Mouse (Mus musculus): Measurements from ENCODE around the gene Wscd2. TPM values are rescaled to one million over a fixed set of nuclear protein-coding genes. Genes with fewer than 3 reads are reported as not detected.

Wscd2 gene
- 10 to 100 TPM; 78.5 to 78.8 TPM for total RNA-seq (2021)
- long read RNA-seq, experiment 1, full-length matches to known transcripts, result 14 of 33 reads
- long read RNA-seq, experiment 1, partial matches to known transcripts, result 8 of 33 reads
- long read RNA-seq, experiment 1, other reads (novel, unspliced or antisense), result 11 of 33 reads
- long read RNA-seq, experiment 2, full-length matches to known transcripts, result 28 of 58 reads
- long read RNA-seq, experiment 2, partial matches to known transcripts, result 20 of 58 reads
- long read RNA-seq, experiment 2, other reads (novel, unspliced or antisense), result 10 of 58 reads

DNA sequence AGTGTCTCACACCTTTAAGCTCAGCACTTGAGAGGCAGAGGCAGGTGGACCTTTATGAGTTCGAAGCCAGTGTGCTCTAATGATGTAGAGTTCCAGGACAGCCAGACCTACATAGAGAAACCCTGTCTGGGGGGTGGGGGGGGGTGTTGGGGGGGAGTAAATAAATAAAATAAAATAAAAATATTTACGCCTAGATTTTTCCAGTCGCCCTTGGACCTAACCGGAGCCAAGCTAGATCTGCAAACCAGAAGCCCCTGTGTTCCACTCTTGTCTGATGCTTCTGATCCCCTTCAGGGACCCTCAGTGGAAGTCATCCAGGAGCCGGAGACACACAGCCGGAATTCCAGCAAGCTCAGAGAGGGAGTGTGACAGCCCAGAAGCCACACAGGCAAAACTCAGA is at the start of gene Wscd2:
TSS of gene Wscd2 (plus strand) at position 301 of the 400 bp plus-strand sequence.
- no peak for DNase-seq (ENCODE audit: low spot score in 2 of 2)

GRCm38 (mm10) chr5:113442180-113442579 is 48.0 kb upstream of the Wscd2 start:
- no peak for DNase-seq (ENCODE audit: low spot score in 2 of 2)

DNA sequence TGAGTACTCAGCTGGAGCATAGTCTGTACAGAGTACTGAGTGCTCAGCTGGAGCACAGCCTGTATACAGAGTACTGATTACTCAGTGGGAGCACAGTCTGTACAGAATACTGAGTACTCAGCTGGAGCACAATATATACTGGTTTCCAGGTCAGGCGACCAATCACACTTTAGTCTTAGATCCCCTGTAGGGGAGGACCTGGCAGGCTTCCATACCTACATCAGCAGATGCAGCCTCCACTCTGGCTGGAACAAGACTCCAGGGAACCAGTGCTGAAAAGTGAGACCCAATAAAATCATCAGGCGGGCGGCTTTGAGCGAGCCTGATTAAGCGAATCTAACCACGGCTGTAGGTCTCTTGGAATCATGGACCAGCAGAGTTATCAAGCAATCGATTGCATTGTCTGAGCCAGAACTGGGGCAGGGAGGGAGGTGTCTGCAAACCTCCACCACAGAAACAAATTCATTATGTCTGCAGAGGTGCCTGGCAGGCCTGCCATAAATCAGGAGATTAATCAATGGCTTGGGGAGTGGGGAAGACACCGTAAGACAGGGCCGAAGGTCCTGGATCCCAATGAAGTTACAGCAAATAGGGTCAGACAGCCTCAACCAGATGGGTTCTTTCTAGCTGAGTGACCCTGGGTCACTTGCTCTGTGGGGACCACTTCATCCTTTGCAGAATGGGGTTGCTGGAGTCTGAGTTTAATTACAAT is 42.0 kb upstream of the Wscd2 start:
- no peak for DNase-seq (ENCODE audit: low spot score in 2 of 2)

DNA sequence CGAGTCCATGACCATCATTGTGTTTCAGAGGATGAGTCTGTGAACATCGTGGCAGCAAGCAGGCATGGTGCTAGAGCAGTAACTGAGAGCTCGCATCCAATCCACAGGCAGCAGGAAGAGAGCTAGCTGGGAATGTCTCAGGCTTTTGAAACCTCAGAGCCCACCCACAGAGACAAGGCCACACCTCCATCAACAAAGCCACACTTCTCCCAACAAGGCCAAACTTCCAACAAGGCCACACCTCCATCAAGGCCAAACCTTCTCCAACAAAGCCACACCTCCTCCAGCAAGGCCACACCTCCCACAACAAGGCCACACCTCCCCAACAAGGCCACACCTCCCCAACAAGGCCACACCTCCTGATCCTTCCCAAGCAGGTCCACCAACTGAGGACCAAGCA is 40.8 kb upstream of the Wscd2 start:
- no peak for DNase-seq (ENCODE audit: low spot score in 2 of 2)

DNA sequence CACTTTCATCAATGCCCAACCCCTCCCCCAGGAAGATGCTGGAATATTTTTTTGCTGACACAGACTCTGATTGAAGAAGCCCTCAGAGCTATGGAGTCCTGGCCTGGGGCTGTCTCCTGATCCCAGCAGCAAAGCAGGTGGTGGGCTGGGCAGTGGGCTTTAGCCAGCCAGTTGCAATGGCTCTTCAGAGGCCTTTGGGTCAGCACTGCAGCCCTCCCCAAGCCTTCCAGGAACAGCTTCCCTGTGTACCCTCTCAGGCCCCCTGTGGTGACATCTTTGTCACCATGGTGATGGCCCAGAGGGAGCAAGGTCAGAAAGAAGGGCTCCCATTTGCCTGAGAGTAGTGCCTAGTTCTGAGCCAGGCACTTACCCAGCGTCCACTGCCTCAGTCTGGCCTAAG is 37.4 kb upstream of the Wscd2 start:
- DNase-seq (ENCODE audit: low spot score in 2 of 2), result no peak

- no peak for DNase-seq (ENCODE audit: low spot score in 2 of 2)
Observed at GRCm38 (mm10) chr5:113453356-113453755, 36.8 kb upstream of the Wscd2 start.

DNA sequence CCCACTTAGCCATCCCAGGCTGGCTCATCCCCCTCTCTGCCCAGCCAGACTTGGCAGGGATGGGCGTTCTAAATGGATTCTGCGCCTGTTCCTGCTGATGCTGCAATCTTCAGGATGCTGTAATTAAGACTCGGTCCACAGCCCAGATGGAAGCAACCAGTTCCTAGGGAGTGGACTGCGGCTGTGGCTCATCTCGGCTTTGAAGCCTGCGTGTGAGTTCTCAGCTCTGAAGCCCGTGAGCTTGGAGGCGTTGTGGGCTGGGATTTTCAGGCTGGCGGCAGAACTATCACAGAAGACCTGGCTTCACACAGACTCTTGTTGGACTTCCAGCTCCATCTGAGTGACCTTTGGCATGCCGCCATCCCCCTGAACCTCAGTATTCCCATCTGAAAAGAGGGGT is 34.1 kb upstream of the Wscd2 start:
- DNase-seq (ENCODE audit: low spot score in 2 of 2), result no peak

DNA sequence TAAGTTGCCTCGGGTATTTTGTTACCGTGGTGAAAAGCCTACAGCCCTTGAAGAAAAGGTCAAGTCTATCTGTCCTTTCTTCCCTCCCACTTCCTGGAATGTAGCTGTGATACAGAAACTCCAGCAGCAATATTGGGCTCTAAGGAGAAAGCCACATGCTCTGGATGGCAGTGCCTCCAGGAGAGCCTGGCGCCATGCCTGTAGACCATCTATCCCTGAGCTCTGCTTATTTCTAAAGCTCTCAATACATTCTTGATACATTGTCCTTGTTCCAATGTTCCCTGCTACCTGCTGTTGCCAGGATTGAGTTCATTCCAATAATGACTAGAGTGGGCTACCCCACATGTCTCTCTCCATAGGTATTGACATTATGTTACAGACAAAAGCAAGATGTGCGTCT is 33.4 kb upstream of the Wscd2 start:
- no peak for DNase-seq (ENCODE audit: low spot score in 2 of 2)

DNA sequence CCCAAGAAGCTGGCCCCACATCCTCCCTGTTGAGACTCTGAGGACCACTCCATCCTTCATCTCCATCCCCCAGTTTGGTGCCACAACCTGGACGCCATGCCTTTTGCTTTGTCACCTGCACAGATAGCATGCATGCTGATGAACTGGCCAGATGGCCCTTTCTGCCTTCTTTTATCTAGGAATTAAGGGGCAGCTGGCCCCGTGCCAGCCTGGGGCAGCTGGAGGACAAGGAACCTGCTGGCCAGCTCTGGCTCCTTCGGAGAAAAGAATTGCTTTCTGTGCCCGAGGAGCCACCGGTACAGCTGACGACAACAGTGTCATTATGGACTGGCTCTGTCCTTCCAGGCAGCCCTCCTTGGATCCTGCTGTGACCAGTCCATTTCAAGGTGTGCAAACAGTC is 32.9 kb upstream of the Wscd2 start:
- no peak for DNase-seq (ENCODE audit: low spot score in 2 of 2)

GRCm38 (mm10) chr5:113459942-113460341 is 30.2 kb upstream of the Wscd2 start:
- peak in 1 of 2 experiments; percentile 37 for DNase-seq (ENCODE audit: low spot score in 2 of 2)

- DNase-seq (ENCODE audit: low spot score in 2 of 2), result no peak
Observed at GRCm38 (mm10) chr5:113461582-113461981, 28.6 kb upstream of the Wscd2 start.

DNA sequence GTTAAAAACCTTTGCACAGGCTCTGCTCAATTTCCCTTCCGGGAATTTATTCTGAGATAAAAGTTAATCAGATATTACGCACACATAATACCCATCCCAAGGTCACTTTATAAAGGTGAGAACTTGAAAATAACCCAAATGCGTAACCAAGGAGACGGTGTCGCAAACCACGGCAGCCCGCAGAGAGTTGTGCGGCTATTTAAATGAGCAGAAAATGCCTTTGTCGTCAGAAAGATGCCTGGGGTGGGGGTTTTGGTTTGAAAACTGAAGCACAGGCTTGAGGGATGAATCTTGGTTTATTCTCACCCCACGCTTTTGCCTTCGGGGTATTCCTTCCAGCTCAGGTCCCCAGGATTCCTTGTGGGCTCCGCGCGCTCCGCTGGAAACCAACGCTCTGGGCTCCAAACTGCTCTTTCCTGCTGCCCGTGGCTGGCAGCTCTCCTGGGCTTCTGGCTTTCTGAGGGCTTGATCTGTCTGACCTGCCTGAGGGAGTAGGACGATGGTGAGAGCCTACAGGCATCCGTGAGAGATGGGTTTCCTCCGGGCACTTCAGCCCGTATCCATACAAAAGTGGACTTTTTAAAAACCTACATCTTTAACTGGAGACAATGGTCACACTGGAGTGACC is 28.0 kb upstream of the Wscd2 start:
- no peak for DNase-seq (ENCODE audit: low spot score in 2 of 2)

GRCm38 (mm10) chr5:113464731-113465130 is 25.4 kb upstream of the Wscd2 start:
- DNase-seq (ENCODE audit: low spot score in 2 of 2), result no peak

- no peak for DNase-seq (ENCODE audit: low spot score in 2 of 2)
Observed at GRCm38 (mm10) chr5:113466536-113466935, 23.6 kb upstream of the Wscd2 start.

DNA sequence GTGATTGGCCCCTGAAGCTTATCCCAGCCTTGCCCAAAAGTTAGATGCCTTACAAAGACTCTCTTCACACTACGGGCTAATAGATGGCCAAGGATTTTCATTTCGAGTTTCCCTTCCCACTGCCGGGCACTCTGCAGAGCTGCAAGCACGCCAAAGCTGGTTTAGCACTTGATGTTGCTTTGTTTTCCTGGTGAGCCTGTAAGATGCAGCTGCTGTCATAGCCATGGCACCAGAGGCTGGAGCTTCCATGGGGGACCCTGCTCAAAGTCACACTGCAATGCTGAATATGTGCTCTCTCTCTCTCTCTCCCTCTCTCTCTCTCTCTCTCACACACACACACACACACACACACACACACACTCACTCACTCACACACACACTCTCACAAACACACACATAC is 23.1 kb upstream of the Wscd2 start:
- DNase-seq (ENCODE audit: low spot score in 2 of 2), result no peak

DNA sequence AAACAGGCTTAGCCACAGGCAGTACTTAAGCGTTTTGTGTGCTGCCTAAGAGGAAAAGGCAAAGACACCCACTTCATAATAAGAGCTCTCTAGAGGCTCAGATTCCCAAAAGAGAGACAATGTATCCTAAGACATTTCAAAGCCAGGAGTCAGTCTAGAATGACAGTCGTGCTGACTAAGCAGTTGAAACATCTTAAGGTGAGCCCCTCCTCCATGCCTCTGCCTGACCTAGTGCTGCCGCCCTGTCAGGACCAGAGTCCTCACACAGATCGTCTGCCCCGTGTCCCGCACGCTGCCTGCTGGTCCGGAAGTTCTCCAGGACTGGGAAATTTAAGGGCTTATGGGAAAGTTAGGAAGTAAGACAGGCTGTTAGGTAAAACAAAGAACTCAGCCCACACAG is 22.4 kb upstream of the Wscd2 start:
- DNase-seq (ENCODE audit: low spot score in 2 of 2), result no peak

DNA sequence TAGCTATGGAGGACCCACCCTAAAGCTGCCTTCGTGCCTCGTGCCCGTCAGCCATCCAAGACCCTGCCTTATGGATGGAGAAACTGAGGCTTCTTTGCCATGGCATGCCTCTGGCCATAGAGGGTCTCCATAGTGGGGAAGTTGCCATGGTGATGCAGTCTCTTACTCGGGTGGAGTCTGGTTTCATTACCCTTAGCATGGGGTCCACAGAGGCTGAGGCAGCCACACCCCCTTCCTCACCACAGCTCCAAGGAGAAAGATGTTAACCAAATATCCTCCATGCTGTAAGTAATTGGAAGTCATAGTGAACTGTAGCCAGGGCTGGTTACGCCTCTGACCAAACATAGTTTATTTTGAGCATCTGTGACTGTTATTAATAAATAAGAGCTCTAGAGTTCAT is 21.5 kb upstream of the Wscd2 start:
- DNase-seq (ENCODE audit: low spot score in 2 of 2), result no peak

DNA sequence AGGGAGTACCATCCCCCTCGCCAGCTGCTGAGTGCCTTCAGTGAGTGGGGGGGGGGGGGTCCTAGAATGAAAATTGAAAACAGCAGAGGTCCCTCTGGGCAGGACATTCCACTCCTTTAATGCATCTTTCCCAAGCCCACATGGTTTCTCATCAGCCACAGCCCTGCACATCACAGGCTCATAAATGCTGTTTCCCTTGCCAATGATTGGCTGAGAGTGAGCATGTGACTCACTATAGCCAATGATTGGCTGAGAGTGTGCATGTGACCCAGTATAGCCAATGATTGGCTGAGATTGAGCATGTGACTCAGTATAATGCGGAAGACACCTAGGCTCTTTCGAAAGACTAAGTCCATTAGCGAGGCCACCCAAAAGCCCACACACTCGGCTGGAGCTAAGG is 20.9 kb upstream of the Wscd2 start:
- no peak for DNase-seq (ENCODE audit: low spot score in 2 of 2)

DNA sequence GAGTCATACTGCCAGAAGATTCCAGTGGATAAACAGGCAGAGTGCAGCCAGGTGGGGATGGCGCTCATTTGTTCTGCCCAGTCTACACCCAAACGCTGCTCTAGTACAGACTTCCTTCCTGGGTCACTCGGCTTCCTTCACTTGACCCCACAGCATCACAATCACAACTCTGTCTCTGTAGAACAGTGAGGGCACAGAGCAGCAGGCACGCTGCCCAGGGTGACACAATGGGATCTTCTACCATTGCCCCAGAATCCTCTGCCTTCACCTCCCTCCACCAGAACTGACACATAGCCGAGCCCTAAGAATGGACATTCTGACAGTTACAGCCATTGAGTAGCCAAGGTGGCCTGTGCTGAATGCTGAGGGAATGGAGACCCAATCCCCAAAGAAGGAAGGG is 20.3 kb upstream of the Wscd2 start:
- DNase-seq (ENCODE audit: low spot score in 2 of 2), result no peak

DNA sequence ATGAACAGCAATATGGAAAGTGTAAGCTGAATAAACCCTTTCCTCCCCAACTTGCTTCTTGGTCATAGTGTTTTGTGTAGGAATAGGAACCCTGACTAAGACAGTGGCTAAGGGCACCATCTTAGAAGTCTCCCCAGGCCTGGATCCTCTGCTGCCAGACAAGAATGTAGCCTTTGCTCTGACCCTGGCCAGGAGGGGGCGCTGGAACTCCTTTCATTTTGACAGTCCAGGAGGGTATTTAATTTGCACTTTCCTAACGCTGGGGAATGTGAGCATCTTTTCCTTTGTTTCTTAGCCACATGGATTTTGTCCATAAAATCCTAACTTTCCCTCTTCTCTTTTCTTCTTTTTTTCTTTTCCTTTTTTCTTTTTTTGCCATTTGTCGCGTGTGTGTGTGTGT is 18.7 kb upstream of the Wscd2 start:
- DNase-seq (ENCODE audit: low spot score in 2 of 2), result peak in 1 of 2 experiments; percentile 67

DNA sequence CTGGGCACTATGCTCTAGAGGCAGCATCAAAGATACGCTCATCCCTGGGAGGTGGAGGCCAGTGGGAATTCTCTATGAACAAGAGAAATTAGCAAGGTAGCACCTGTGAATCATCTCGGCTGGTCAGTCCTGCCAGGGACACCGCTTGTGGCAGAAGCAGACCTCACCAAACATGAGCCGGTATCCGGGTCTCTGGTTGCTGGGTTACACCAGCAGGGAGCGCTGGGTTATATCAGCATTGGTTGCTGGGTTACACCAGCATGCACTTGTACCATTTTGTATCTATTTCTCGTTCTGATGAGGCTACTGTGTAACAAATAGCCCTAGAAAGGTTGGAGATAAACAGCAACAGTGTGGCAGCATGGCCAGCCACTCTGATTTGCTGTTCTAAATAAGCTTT is 17.8 kb upstream of the Wscd2 start:
- DNase-seq (ENCODE audit: low spot score in 2 of 2), result no peak

GRCm38 (mm10) chr5:113476816-113477215 is 13.3 kb upstream of the Wscd2 start:
- DNase-seq (ENCODE audit: low spot score in 2 of 2), result no peak

DNA sequence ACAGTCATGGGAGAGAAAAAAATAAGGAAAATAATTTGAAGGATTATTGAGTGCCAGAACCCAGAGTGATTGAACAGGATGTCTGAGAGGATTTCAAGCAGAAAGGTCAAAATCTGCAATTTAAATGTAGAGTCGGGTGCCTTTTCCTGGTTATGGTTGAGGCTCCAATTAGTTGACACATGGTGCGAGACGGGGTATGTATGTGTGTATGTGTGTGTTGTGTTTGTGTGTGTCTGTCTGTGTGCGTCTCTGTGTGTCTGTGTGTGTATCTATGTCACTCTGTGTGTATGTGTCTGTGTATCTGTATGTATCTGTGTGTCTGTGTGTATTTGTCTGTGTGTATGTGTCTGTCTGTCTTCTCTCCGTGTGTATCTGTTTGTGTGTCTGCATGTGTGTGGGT is 11.1 kb upstream of the Wscd2 start:
- peak in 1 of 2 experiments; percentile 28 for DNase-seq (ENCODE audit: low spot score in 2 of 2)
